Mouse (Mus musculus): ENCODE data around the gene Flcn.

GRCm38 (mm10) chr11:59746614-59747013 lies 63.2 kb downstream of the Flcn start:
- no peak for TF ChIP-seq GATA1 (IDR thresholded peaks at IDR 0.05; ENCODE audit: low read length)
- TF ChIP-seq TAL1 (IDR thresholded peaks at IDR 0.05; ENCODE audit: low read length), result no peak
